Mouse (Mus musculus): Measurements from ENCODE around the gene Ift140. TPM values are rescaled to one million over a fixed set of nuclear protein-coding genes. Genes with fewer than 3 reads are reported as not detected.

Ift140 gene
- polyA plus RNA-seq, 1 experiment from 2014 or later, result 51.6 TPM

- no peak for ATAC-seq (replicated peaks; ENCODE audit: low FRiP score)
- no peaks in the 10 kb centered on the region for H3K36me3 ChIP-seq (ENCODE audit: control insufficient read depth, insufficient read depth, low read length)
- H3K27ac ChIP-seq (ENCODE audit: low read depth, low read length), result no peak overlapping the region
- DNase-seq (ENCODE audit: low spot score), result no peak
- peaks cover 26% of the 10 kb centered on the region for H3K4me1 ChIP-seq (replicated peaks; ENCODE audit: control insufficient read depth, insufficient read depth, low read length)
- H3K4me3 ChIP-seq (ENCODE audit: low read depth, low read length), result no peak overlapping the region
- H3K9me3 ChIP-seq (ENCODE audit: control insufficient read depth, low read length), result no peaks in the 10 kb centered on the region
- no peak overlapping the region for H3K4me2 ChIP-seq
- no peaks in the 10 kb centered on the region; the same call in 1 of the 2 replicates for H3K27me3 ChIP-seq (replicated peaks; ENCODE audit: control insufficient read depth, insufficient read depth, low read length)
- 89% methylated on average over 1 of the region's 1 CpGs for whole genome bisulfite sequencing
- H3K9ac ChIP-seq (ENCODE audit: low read depth, low read length), result no peak overlapping the region
Observed at GRCm38 (mm10) chr17:25130060-25130459, 114.2 kb downstream of the Ift140 start.

DNA sequence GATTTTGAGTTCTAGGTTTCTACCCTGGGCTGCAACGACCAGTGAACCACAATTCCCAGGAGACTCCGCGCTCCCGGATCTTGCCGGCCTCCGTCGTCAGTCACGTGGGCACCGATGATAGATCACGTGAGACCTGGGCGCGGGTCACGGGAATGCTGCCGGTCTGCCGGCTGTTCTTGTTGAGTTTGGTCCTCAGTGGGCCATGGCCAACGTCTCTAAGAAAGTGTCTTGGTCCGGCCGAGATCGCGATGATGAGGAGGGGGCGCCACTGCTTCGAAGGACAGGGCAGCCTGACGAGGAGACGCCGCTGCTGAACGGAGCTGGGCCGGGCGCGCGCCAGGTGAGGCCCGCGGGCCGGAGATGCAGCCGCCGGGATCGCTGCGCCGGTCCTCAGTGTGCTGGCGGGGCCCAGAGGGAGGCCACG lies 117.4 kb downstream of the Ift140 start, which contains the start of gene Clcn7:
Gene Clcn7 (plus strand): TSS at position 117 of the 424 bp plus-strand sequence.
- WGBS, result under 1% methylated on average over 40 of the region's 40 CpGs
- peak within 1 kb of the TSS; percentile 86 for H3K4me2 ChIP-seq
- peaks cover 11% of the 10 kb centered on the region for H3K4me1 ChIP-seq (replicated peaks; ENCODE audit: control insufficient read depth, insufficient read depth, low read length)
- peak; percentile 87 for DNase-seq (ENCODE audit: low spot score)
- no peaks in the 10 kb centered on the region for H3K27me3 ChIP-seq (replicated peaks; ENCODE audit: control insufficient read depth, insufficient read depth, low read length)
- H3K36me3 ChIP-seq (ENCODE audit: control insufficient read depth, insufficient read depth, low read length), result no peaks in the 10 kb centered on the region
- H3K4me3 ChIP-seq (ENCODE audit: low read depth, low read length), result peak within 1 kb of the TSS; percentile 83
- ATAC-seq (replicated peaks; ENCODE audit: low FRiP score), result peak; percentile 89
- H3K9me3 ChIP-seq (ENCODE audit: control insufficient read depth, low read length), result no peaks in the 10 kb centered on the region
- H3K27ac ChIP-seq (ENCODE audit: low read depth, low read length), result no peak within 1 kb of the TSS
- peak within 1 kb of the TSS; percentile 72 for H3K9ac ChIP-seq (ENCODE audit: low read depth, low read length)

DNA sequence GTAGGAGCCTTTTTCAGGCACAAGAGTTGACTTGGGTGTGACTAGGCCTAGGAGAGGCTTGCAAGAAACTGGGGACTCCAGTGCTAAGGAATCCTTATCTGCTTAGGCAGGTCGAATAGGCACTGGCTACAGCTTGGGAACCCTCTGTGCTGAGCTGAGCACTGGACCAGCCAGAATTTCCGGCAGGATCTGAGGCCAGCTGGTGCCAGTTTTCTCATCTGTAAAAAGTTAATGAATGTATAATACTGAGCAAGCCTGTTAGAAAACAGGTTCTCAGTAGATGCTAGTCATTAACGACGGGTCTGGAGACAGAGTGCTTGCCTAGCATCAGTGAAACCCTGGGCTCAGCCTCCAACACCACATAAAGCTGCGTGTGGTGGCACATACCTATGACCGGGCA lies 119.7 kb downstream of the Ift140 start:
- Histone ChIP-seq H3K36me3 (ENCODE audit: control insufficient read depth, insufficient read depth, low read length) (no peaks in the 10 kb centered on the region), H3K27me3 (replicated peaks; ENCODE audit: control insufficient read depth, insufficient read depth, low read length) (no peaks in the 10 kb centered on the region), H3K9me3 (ENCODE audit: control insufficient read depth, low read length) (no peaks in the 10 kb centered on the region), H3K4me3 (ENCODE audit: low read depth, low read length) (no peak overlapping the region), H3K9ac (ENCODE audit: low read depth, low read length) (no peak overlapping the region; the same call in 1 of the 2 replicates), H3K27ac (ENCODE audit: low read depth, low read length) (no peak overlapping the region), H3K4me1 (replicated peaks; ENCODE audit: control insufficient read depth, insufficient read depth, low read length) (peaks cover 11% of the 10 kb centered on the region), H3K4me2 (no peak overlapping the region; the same call in 1 of the 2 replicates)
- ATAC-seq (replicated peaks; ENCODE audit: low FRiP score) (no peak), DNase-seq (ENCODE audit: low spot score) (no peak)
- WGBS, result 87% methylated on average over 6 of the region's 6 CpGs

GRCm38 (mm10) chr17:25138803-25139202 lies 122.9 kb downstream of the Ift140 start:
- no peak overlapping the region for H3K27ac ChIP-seq (ENCODE audit: low read depth, low read length)
- H3K27me3 ChIP-seq (replicated peaks; ENCODE audit: control insufficient read depth, insufficient read depth, low read length), result no peaks in the 10 kb centered on the region
- no peaks in the 10 kb centered on the region for H3K36me3 ChIP-seq (ENCODE audit: control insufficient read depth, insufficient read depth, low read length)
- no peaks in the 10 kb centered on the region for H3K9me3 ChIP-seq (ENCODE audit: control insufficient read depth, low read length)
- H3K4me3 ChIP-seq (ENCODE audit: low read depth, low read length), result no peak overlapping the region
- peaks cover 8% of the 10 kb centered on the region for H3K4me1 ChIP-seq (replicated peaks; ENCODE audit: control insufficient read depth, insufficient read depth, low read length)
- H3K4me2 ChIP-seq, result no peak overlapping the region
- DNase-seq (ENCODE audit: low spot score) (no peak), ATAC-seq (replicated peaks; ENCODE audit: low FRiP score) (no peak)
- no peak overlapping the region for H3K9ac ChIP-seq (ENCODE audit: low read depth, low read length)
- 97% methylated on average over 1 of the region's 1 CpGs for WGBS

- H3K9ac ChIP-seq (ENCODE audit: low read depth, low read length), result no peak overlapping the region
- H3K36me3 ChIP-seq (ENCODE audit: control insufficient read depth, insufficient read depth, low read length), result peaks cover 3% of the 10 kb centered on the region; the same call in 1 of the 2 replicates
- H3K9me3 ChIP-seq (ENCODE audit: control insufficient read depth, low read length), result no peaks in the 10 kb centered on the region
- DNase-seq (ENCODE audit: low spot score) (no peak), ATAC-seq (replicated peaks; ENCODE audit: low FRiP score) (no peak)
- WGBS, result 68% methylated on average over 4 of the region's 4 CpGs
- no peak overlapping the region for H3K27ac ChIP-seq (ENCODE audit: low read depth, low read length)
- H3K4me3 ChIP-seq (ENCODE audit: low read depth, low read length), result no peak overlapping the region
- no peak overlapping the region for H3K4me2 ChIP-seq
- H3K4me1 ChIP-seq (replicated peaks; ENCODE audit: control insufficient read depth, insufficient read depth, low read length), result no peaks in the 10 kb centered on the region; the same call in 1 of the 2 replicates
- no peaks in the 10 kb centered on the region for H3K27me3 ChIP-seq (replicated peaks; ENCODE audit: control insufficient read depth, insufficient read depth, low read length)
Observed at GRCm38 (mm10) chr17:25139960-25140359, 124.1 kb downstream of the Ift140 start.

Other genes with a start within 250 kb of the Ift140 start
- gene Meiob, start 211.8 kb upstream of the Ift140 start, polyA plus RNA-seq (2014; fragmentation: Nextera tagmentation; extraction: Ambion mirVana), result 1.9 and 3.0 TPM in 2 replicates
- gene Hagh, start 175.9 kb upstream of the Ift140 start, polyA plus RNA-seq (2014; fragmentation: Nextera tagmentation; extraction: Ambion mirVana), result 53.8 and 56.3 TPM in 2 replicates
- 38.3 and 38.6 TPM in 2 replicates for gene Fahd1, start 165.7 kb upstream of the Ift140 start, polyA plus RNA-seq (2014; fragmentation: Nextera tagmentation; extraction: Ambion mirVana)
- gene Igfals, start 150.1 kb upstream of the Ift140 start, polyA plus RNA-seq (2014; fragmentation: Nextera tagmentation; extraction: Ambion mirVana), result 4.3 and 4.9 TPM in 2 replicates
- gene Nubp2, start 129.7 kb upstream of the Ift140 start, polyA plus RNA-seq (2014; fragmentation: Nextera tagmentation; extraction: Ambion mirVana), result 123 and 135 TPM in 2 replicates
- gene Spsb3, start 129.4 kb upstream of the Ift140 start, polyA plus RNA-seq (2014; fragmentation: Nextera tagmentation; extraction: Ambion mirVana), result 35.0 and 40.9 TPM in 2 replicates
- gene Eme2, start 121.0 kb upstream of the Ift140 start, polyA plus RNA-seq (2014; fragmentation: Nextera tagmentation; extraction: Ambion mirVana), result 21.9 and 23.4 TPM in 2 replicates
- gene Mrps34, start 121.0 kb upstream of the Ift140 start, polyA plus RNA-seq (2014; fragmentation: Nextera tagmentation; extraction: Ambion mirVana), result 123 and 129 TPM in 2 replicates
- 70.5 and 76.3 TPM in 2 replicates for gene Nme3, start 119.6 kb upstream of the Ift140 start, polyA plus RNA-seq (2014; fragmentation: Nextera tagmentation; extraction: Ambion mirVana)
- gene Mapk8ip3, start 79.1 kb upstream of the Ift140 start, polyA plus RNA-seq (2014; fragmentation: Nextera tagmentation; extraction: Ambion mirVana), result 19.8 and 28.0 TPM in 2 replicates
- 164 and 168 TPM in 2 replicates for gene Jpt2, start 55.4 kb upstream of the Ift140 start, polyA plus RNA-seq (2014; fragmentation: Nextera tagmentation; extraction: Ambion mirVana)
- 9.5 and 11.8 TPM in 2 replicates for gene Cramp1l, start 297 bp upstream of the Ift140 start, polyA plus RNA-seq (2014; fragmentation: Nextera tagmentation; extraction: Ambion mirVana)
- 8.5 and 10.1 TPM in 2 replicates for gene Tmem204, start 67.5 kb downstream of the Ift140 start, polyA plus RNA-seq (2014; fragmentation: Nextera tagmentation; extraction: Ambion mirVana)
- 46.2 and 49.6 TPM in 2 replicates for gene Telo2, start 99.9 kb downstream of the Ift140 start, polyA plus RNA-seq (2014; fragmentation: Nextera tagmentation; extraction: Ambion mirVana)
- not detected in 2 replicates for gene Ptx4, start 104.7 kb downstream of the Ift140 start, polyA plus RNA-seq (2014; fragmentation: Nextera tagmentation; extraction: Ambion mirVana)
- gene Clcn7, start 117.3 kb downstream of the Ift140 start, polyA plus RNA-seq (2014; fragmentation: Nextera tagmentation; extraction: Ambion mirVana), result 18.7 and 19.7 TPM in 2 replicates
- gene Ccdc154, start 146.4 kb downstream of the Ift140 start, polyA plus RNA-seq (2014; fragmentation: Nextera tagmentation; extraction: Ambion mirVana), result 0.11 and 0.14 TPM in 2 replicates
- gene Gm38655, start 159.4 kb downstream of the Ift140 start, polyA plus RNA-seq (2014; fragmentation: Nextera tagmentation; extraction: Ambion mirVana), result not detected in 2 replicates
- 42.5 and 47.8 TPM in 2 replicates for gene BC003965, start 168.5 kb downstream of the Ift140 start, polyA plus RNA-seq (2014; fragmentation: Nextera tagmentation; extraction: Ambion mirVana)
- gene Unkl, start 172.3 kb downstream of the Ift140 start, polyA plus RNA-seq (2014; fragmentation: Nextera tagmentation; extraction: Ambion mirVana), result 11.5 and 11.7 TPM in 2 replicates
- 29.0 and 30.8 TPM in 2 replicates for gene Gnptg, start 224.0 kb downstream of the Ift140 start, polyA plus RNA-seq (2014; fragmentation: Nextera tagmentation; extraction: Ambion mirVana)
- 49.3 and 51.1 TPM in 2 replicates for gene Tsr3, start 224.1 kb downstream of the Ift140 start, polyA plus RNA-seq (2014; fragmentation: Nextera tagmentation; extraction: Ambion mirVana)
- 0.60 and 0.83 TPM in 2 replicates for gene Baiap3, start 240.3 kb downstream of the Ift140 start, polyA plus RNA-seq (2014; fragmentation: Nextera tagmentation; extraction: Ambion mirVana)